ENCODE assay signal across 8 mouse cellular contexts in genomic region chr6:30304399-30304917, GRCm38 (mm10). TPM values are rescaled to one million over a fixed set of nuclear protein-coding genes. Genes with fewer than 3 reads are reported as not detected.
A peak's percentile ranks its signal among the peaks of the same experiment; 100 is the strongest.
DNase-seq lines count a peak whose midpoint lies in the region; ATAC-seq and TF ChIP-seq lines count a peak whose summit lies in the region.

Gene Ube2h, minus strand, starts transcription at chr6:30304539.

- peak within 1 kb of the TSS; percentile 95 for H3K27ac ChIP-seq in gastrocnemius, adult 2 months
- H3K27ac ChIP-seq in hindbrain, postnatal 0 days, result peak within 1 kb of the TSS; percentile 95
- peak within 1 kb of the TSS; percentile 90 for H3K27ac ChIP-seq in left cerebral cortex, adult 2 months

- peak within 1 kb of the TSS; percentile 79 for H3K9ac ChIP-seq in hindbrain, postnatal 0 days (replicated peaks; ENCODE audit: low read length)

- H3K36me3 ChIP-seq in hindbrain, postnatal 0 days (ENCODE audit: insufficient read depth, low read length), result no peaks in the 10 kb centered on the region

- TF ChIP-seq CTCF in gastrocnemius, adult 2 months (IDR thresholded peaks at IDR 0.05), result no peak
- TF ChIP-seq CTCF in hindbrain, postnatal 0 days (IDR thresholded peaks at IDR 0.05; ENCODE audit: low read depth), result no peak
- no peak for TF ChIP-seq CTCF in left cerebral cortex, adult 2 months (IDR thresholded peaks at IDR 0.05)

- H3K4me2 ChIP-seq in hindbrain, postnatal 0 days (ENCODE audit: low read depth, low read length), result peak within 1 kb of the TSS; percentile 94

- 2% methylated on average over 24 of the region's 33 CpGs for WGBS in hindbrain, postnatal 0 days

- peak; percentile 98 for ATAC-seq in hindbrain, postnatal 0 days
- ATAC-seq in megakaryocyte, adult 5-6 weeks (ENCODE audit: poor library complexity, severe bottlenecking), result peak; percentile 86

- intact Hi-C loops in gastrocnemius, adult 2 months (cut with DNase I), result loop anchor here (5.0 kb wide), 2 partner anchors 38 to 62 kb away; no protein-coding TSS in a partner anchor
- intact Hi-C loops in left cerebral cortex, adult 2 months (cut with DNase I), result loop anchor here (10.0 kb wide), 1 partner anchor 700 kb away; the partner anchor contains the start of gene Tnpo3

- H3K9me3 ChIP-seq in hindbrain, postnatal 0 days (ENCODE audit: low read length), result no peaks in the 10 kb centered on the region

- H3K4me3 ChIP-seq in gastrocnemius, adult 2 months, result peak within 1 kb of the TSS; percentile 84
- H3K4me3 ChIP-seq in hindbrain, postnatal 0 days (ENCODE audit: low read length), result peak within 1 kb of the TSS; percentile 72
- H3K4me3 ChIP-seq in left cerebral cortex, adult 2 months, result peak within 1 kb of the TSS; percentile 79

- no peaks in the 10 kb centered on the region for H3K27me3 ChIP-seq in hindbrain, postnatal 0 days (ENCODE audit: insufficient read depth, low read length)

- peaks cover 9% of the 10 kb centered on the region; the same call in 1 of the 2 replicates for H3K4me1 ChIP-seq in hindbrain, postnatal 0 days (ENCODE audit: insufficient read depth, low read length)

- DNase-seq in WW6 (ENCODE audit: low read depth, low spot score), result peak; percentile 91
- DNase-seq in cerebellum, postnatal 4 days (ENCODE audit: low spot score in 2 of 2), result peak; percentile 100
- DNase-seq in gastrocnemius, adult 2 months, result peak; percentile 99
- peak; percentile 98 for DNase-seq in hindbrain, postnatal 0 days (ENCODE audit: low spot score)
- DNase-seq in left cerebral cortex, adult 2 months (ENCODE audit: extremely low spot score in 1 of 2, low spot score in 2 of 2), result peak; percentile 99 to 100
- peak; percentile 99 for DNase-seq in right cerebral cortex, adult 2 months (ENCODE audit: low spot score in 2 of 2)
- DNase-seq in urinary bladder, postnatal 14 days (ENCODE audit: low spot score), result peak; percentile 100

RNA-seq across cellular contexts. Expression of gene Ube2h, which starts in this region (rescaled TPM):
- total RNA-seq in gastrocnemius, adult 2 months (2021), result 10 to 100 TPM; 39.6 to 81.2 TPM
- total RNA-seq in hindbrain, postnatal 0 days (2014; rRNA removed), result 42.1 and 43.9 TPM in 2 replicates
- polyA plus RNA-seq in hindbrain, postnatal 0 days (2015; fragmentation: Nextera tagmentation; extraction: Ambion mirVana), result 40.3 and 41.6 TPM in 2 replicates
- 10 to 100 TPM; 90.5 to 92.1 TPM for total RNA-seq in left cerebral cortex, adult 2 months (2021)
- 16.8 and 18.5 TPM in 2 replicates for total RNA-seq in megakaryocyte, adult 5-6 weeks (2015)
- 21.1 and 31.3 TPM in 2 replicates for total RNA-seq in megakaryocyte, adult 5-6 weeks (2017)

Comparison
In these comparisons a context has a peak if more than half of its experiments do, and no peak if none do; other contexts are left out.
1. Peak in every context shown above with its lines: DNase-seq, ATAC-seq, H3K4me3 ChIP-seq and H3K27ac ChIP-seq.